Mouse (Mus musculus) urinary bladder, postnatal 25 days (tissue): ENCODE measurements around the gene Ankrd16.

Experiments
- DNase-seq: peaks from one replicate; pipeline ENCODE4 v3.0.0; 2022; ENCODE audit warnings: low spot score

Gene Ankrd16

DNA sequence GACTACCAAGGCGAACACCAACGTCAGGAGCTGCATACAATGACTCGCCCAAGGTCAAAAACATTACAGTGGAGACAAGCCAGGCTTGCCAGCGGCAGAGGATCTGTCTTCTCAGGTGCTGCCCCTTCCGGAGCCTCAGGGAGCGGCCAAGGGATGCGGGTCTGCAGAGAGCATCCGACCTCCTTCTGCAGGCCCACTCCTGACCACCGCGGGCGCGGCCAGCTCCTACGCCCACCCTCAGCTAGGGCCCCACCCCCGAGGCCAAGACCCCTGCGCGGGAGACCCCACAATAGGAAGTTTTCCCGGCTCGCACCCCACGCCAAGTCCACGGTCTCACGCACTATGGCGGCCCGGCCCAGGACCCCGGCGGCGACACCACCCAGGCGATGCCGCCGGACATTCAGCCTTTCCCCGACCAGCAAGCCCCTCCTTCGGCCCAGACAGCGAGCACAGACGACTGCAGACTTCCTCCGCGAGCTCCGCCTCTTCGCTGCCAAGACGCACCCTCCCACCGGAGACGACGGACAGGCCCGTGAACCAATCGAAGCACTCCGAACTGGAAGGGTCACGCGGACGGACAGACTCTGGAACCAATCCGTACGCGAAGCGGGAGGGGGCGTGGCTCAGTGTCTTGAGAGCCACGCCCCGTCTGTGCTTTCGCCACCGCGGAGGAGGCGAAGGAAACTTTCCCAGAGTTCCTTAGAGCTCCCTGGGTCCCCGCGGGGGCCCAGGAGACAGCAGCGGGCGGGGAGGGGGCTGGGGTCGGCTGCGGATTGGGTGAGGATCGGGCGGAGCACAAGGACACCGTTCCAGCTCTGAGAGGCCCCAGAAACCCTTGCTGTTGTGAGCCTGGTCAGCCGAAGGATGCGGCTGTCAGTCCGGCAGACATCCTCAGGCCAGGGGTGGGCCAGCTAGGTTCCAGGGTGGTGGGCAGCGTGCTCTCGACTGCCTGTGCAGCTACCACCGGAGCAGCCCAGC lies at the start of gene Ankrd16, which contains the start of gene Fbh1:
Gene Ankrd16, plus strand, starts transcription at position 786 of the 978 bp plus-strand sequence.
Gene Fbh1, minus strand, starts transcription at position 492 of the 978 bp plus-strand sequence.
- peak; percentile 100 for DNase-seq

GRCm38 (mm10) chr2:11729091-11729490 lies 48.6 kb upstream of the Ankrd16 start:
- DNase-seq = no peak

DNA sequence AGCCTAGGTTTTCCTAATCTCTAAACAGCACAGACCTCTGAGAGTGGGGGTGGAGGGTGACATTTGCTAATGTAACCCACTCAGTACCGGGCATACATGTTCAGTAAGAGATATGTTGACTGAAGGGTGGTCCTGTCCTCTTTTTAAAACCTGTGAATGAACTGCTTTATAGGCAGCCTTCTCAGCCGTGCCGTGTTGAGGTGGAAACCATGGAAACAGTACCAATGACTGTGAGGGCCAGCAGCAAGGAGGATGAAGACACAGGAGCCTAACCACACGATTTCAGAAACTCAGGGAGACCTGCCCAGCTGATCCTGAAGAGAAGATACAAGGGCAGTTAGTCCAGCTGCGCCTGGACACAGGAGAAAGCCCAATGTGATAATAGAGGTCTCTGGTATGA lies 44.7 kb upstream of the Ankrd16 start:
- no peak for DNase-seq

DNA sequence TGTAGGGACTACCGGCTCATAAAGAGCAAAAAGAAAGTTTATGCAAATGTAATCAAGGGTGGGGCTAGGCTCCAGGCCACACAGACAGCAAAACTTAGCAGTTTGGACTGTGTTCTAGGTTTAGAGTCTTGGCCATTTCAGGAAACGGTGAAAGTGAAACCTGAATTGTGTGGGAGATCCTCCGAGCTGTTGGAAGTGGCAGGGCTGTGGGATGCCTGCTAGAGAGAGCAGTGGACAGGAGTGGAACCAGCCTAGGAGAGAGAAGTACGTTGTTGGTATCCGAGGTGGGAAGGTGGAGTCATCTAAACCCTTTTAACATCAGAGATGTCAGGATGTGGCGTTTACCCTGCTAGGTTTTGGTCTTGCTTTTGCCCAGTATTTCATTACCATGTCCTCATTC lies 41.8 kb upstream of the Ankrd16 start:
- no peak for DNase-seq

DNA sequence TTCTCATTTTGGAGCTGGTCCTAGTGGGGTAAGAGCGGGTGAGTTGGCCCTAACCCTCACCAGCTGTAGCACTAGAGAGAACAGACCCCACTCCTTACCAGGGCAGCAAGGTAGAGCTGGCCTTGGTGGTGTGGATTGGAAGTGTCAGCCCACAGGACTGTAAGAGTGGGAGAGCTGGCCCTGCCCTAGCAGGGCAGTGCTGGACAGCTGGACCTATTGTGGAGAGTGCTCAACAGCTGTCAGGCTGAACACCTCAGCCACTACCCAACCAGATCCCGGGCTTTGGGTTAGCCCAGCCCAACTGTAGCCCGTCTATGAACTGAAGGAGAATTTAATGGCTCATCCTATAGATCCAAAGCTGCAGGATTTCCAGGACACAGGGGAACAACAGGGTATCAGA lies 38.9 kb upstream of the Ankrd16 start:
- DNase-seq = no peak

GRCm38 (mm10) chr2:11739516-11740051 lies 38.1 kb upstream of the Ankrd16 start:
- DNase-seq = no peak

DNA sequence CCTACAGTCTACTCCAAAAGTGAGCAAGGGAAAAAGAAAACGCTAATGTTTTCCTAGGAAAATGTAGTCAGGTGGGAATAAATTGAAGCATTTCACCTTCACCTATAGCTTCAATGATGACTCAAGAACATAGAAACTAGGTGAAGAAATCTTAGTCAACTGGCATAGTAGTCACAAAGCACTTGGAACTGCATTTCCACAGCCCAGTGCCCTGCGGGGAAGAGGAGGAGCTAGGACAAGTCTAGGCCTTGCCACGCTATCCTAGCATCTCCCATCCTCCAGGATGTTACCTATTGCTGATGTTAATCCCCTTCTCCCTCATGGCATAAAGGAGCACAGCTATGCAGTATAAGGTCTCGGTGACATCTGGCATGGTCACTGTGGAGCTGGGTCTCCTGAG lies 15.1 kb upstream of the Ankrd16 start:
- DNase-seq = no peak

GRCm38 (mm10) chr2:11765694-11766093 lies 12.0 kb upstream of the Ankrd16 start:
- no peak for DNase-seq

DNA sequence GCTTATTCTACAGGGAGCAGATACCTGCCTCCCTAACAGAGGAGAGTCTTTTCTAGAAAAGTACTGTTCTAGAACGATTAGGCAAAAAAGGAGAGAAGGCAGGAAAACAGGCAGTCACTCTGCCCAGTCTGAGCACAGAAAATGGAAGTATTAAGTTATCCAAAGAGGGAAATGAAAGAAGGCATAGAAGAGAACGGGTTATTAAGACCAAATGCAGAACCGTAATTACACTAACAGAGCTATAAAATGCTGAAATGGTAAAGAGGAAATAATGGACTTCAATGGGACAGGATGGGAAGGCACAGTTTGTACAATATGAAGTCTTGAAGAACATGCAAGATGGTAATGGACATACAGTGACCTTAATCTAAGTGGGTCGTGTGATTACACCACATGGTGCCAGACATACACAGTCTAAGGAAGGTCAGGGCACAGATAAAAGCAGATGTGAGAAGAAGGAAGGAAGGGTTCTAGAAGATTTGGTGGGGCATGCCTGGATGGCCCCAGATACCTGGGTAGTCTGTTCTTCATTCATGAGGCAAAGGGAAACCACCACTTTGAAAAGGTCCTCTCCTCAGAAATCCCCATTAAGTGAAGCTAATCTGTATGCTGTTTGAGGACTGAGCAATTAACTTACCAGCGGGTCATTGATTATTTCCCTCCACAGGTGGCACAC lies 11.1 kb upstream of the Ankrd16 start:
- no peak for DNase-seq

- no peak for DNase-seq
These were observed 10.5 kb upstream of the Ankrd16 start for GRCm38 (mm10) chr2:11767161-11767545.

DNA sequence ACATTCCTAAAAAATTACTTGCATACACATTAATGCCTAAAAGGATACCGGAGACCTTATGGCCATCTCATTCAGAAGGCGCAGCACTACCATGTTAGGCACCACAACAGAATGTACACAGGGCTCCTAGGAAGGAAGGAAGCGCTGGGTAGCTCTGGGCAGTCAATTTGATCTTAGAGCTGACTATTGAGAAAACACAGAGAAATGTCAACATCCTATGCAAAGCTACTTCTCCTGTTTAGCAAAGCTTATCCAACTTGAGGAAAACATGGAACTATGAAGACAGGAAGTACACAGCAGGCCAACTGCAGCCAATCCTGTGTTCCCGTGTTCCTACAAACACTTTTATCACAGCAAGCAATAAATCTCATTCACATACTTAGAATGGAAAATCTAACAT lies 6.0 kb upstream of the Ankrd16 start:
- no peak for DNase-seq

- DNase-seq = no peak
These were observed 5.3 kb upstream of the Ankrd16 start for GRCm38 (mm10) chr2:11772401-11772800.

- no peak for DNase-seq
These were observed 3.2 kb upstream of the Ankrd16 start for GRCm38 (mm10) chr2:11774426-11774825.

DNA sequence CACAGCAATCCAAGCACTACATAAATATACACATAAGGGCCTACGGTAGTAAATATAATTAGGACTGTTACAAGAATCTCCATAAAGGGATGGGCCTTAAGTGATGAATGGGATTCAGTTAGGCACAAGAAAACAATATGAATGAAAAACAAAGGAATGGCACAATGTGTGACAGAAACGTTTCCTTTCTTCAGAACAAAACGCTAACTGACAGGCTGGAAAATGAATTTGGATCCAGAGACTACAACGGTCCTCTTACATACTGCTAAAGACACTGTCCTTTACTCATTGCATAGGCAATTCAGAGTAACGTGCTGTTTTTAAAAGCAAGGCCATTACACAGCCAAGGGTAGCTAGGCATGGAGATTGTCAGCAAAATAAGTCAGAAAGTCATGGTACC lies 2.6 kb upstream of the Ankrd16 start:
- DNase-seq = no peak

DNA sequence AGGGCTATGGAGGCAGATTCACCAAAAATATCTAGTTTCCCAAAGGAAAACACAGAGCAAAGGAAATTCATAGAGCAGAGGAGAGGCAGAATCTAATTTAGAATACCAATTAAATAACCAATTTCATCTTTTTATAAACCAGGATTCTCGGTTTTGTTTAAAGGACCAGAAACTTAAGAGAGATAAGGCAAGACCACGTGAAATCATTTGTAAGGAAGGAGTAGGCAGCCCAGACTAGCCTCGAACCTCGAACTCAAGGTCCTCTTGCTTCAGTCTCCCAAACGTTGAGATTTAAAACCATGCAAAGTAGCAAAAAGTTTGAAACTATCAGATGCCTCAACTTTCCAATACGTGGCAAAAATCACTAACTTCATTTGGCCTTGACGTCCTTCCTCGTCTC lies 1.3 kb upstream of the Ankrd16 start:
- DNase-seq = no peak

GRCm38 (mm10) chr2:11778087-11778823 lies 579 bp downstream of the Ankrd16 start:
- peak; percentile 73 for DNase-seq

- no peak for DNase-seq
These were observed 6.5 kb downstream of the Ankrd16 start for GRCm38 (mm10) chr2:11784159-11784558.

DNA sequence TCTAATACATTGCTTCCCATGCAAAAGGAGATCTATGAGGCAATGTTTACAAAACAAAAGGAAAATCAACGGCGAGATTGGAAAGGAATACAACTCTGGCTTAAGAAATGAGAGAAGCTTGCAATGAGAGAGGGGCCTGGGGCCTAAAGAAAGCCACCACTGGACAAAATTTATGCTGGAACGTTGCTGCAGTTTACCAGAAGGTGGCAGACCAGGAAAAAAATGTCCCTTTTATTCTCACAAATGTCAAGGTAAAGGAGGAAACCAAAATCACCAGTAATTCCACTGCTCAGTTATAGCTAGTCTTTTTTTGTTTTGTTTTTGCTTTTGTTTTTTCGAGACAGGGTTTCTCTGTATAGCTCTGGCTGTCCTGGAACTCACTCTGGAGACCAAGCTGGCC lies 17.0 kb downstream of the Ankrd16 start:
- DNase-seq = no peak

DNA sequence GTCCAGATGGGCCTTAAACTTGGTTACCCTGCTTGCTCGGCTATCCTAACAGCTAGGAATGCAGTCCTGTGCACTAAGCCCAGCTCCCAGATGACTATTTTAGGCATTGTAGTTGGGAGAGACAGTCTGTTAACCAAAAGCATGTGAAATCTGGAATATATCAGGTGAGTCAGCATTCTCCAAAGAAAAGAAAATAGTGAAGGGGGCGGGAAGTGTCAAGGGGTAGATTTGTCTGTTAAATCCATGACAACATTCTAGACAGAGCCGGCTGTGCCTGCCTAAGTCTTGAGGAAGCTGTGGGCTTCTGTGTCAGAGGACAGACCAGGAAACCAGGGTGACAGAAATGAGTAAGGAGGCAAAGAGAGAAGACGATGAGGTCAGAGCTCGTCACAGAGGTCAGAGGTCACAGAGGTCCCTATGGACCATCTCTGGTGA lies 20.3 kb downstream of the Ankrd16 start:
- DNase-seq = no peak

GRCm38 (mm10) chr2:11801299-11801930 lies 23.7 kb downstream of the Ankrd16 start:
- no peak for DNase-seq
